Mouse (Mus musculus): ENCODE results near the gene Mrps14.

The Mrps14 gene

DNA sequence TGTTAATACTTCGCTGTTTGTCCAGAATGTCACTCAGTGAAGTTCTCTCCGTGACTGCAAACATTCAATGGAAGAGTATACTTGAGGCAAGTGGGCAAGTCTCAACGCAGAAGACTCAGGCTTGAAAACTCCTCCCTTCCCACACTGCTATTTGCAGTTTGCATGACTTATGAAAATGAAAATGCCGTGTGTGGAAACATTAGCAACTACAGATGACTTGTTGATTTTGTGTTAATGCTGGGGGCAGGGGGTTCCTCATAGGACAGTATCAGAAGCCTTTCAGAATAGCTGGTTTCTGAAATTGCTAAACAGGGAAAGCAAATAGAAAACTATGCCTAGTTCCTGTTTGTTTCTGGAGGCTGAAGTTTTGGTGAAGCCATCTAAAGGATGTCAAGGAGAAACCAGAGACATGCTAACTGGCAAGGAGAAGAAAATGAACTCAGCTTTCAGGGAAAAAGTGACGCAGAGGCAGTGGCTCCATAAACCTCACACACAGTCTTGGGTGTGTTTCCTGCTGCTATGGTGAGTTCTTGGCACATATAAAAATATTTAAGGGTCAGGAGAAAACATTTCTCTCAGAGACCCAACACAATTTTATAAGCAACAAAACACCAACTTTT is 56.5 kb downstream of the Mrps14 start:
- ChIA-PET CTCF (no interaction called here), POLR2A (no interaction called here)

Measured in embryonic stem cell, embryonic (primary cell).